Mouse (Mus musculus) MEL (cell line): ENCODE results near the gene Iqck. TPM values are rescaled to one million over a fixed set of nuclear protein-coding genes. Genes with fewer than 3 reads are reported as not detected.

ENCODE experiments used
- DNase-seq: peaks from one replicate; pipeline ENCODE4 v3.0.0; 2011; ENCODE audit warnings: low read depth, low spot score
- H3K27ac ChIP-seq: 2 replicates; pipeline ENCODE4 v1.5.1; 2012; ENCODE audit warnings: low read depth, mild to moderate bottlenecking, control low read depth, low read length, moderate library complexity; ENCODE audit not compliant: control insufficient read depth
- H3K27me3 ChIP-seq, 2 experiments: fragments of 150-350 bp in 1 of 2; sonication (generic) in 1 of 2; 2 replicates each; pipeline ENCODE4 v1.6.1; 2012; ENCODE audit warnings: low read length in 2 of 2, mild to moderate bottlenecking in 2 of 2, improper control_type of control experiment in 1 of 2, moderate library complexity in 1 of 2; ENCODE audit not compliant: insufficient read depth in 2 of 2, control insufficient read depth in 1 of 2
- H3K36me3 ChIP-seq, 2 experiments: 2 replicates each; pipeline ENCODE4 v1.6.1; 2012 to 2014; ENCODE audit warnings: low read length in 2 of 2, improper control_type of control experiment in 1 of 2, inconsistent platforms in 1 of 2, mild to moderate bottlenecking in 1 of 2; ENCODE audit not compliant: insufficient read depth in 2 of 2, control insufficient read depth in 1 of 2
- H3K4me1 ChIP-seq, 2 experiments: fragments of 150-350 bp in 1 of 2; sonication (generic) in 1 of 2; 2 replicates each; pipeline ENCODE4 v1.6.1; 2012; ENCODE audit warnings: low read length in 2 of 2, improper control_type of control experiment in 1 of 2, mild to moderate bottlenecking in 1 of 2; ENCODE audit not compliant: insufficient read depth in 2 of 2, control insufficient read depth in 1 of 2
- H3K4me3 ChIP-seq, 2 experiments: fragments of 150-350 bp in 1 of 2; sonication (generic) in 1 of 2; 2 replicates each; pipeline ENCODE4 v1.5.1; 2012; ENCODE audit warnings: low read depth in 2 of 2, low read length in 2 of 2, mild to moderate bottlenecking in 2 of 2, moderate library complexity in 2 of 2, control low read depth in 1 of 2, improper control_type of control experiment in 1 of 2; ENCODE audit not compliant: control insufficient read depth in 1 of 2, insufficient read depth in 1 of 2
- H3K79me2 ChIP-seq: 2 replicates; pipeline ENCODE4 v1.6.1; 2012; ENCODE audit warnings: mild to moderate bottlenecking, low read length, moderate library complexity; ENCODE audit not compliant: control insufficient read depth, poor library complexity, insufficient read depth
- H3K9ac ChIP-seq: 2 replicates; pipeline ENCODE4 v1.6.1; 2012; ENCODE audit warnings: low read depth, mild to moderate bottlenecking, control low read depth, low read length, moderate library complexity; ENCODE audit not compliant: control insufficient read depth, poor library complexity, severe bottlenecking
- H3K9me3 ChIP-seq: fragments of 150-350 bp; sonication (generic); replicated peaks from 2 replicates; pipeline ENCODE4 v1.6.1; 2012; ENCODE audit warnings: mild to moderate bottlenecking, low read length, improper control_type of control experiment, moderate library complexity; ENCODE audit not compliant: insufficient read depth
- BHLHE40 ChIP-seq: IDR thresholded peaks from 2 replicates; pipeline ENCODE4 v1.6.1; 2012; ENCODE audit warnings: low read depth, mild to moderate bottlenecking, inconsistent platforms, low read length, improper control_type of control experiment, borderline replicate concordance
- CHD1 ChIP-seq: IDR thresholded peaks from 2 replicates; pipeline ENCODE4 v1.6.1; 2012; ENCODE audit warnings: low read depth, mild to moderate bottlenecking, inconsistent platforms, low read length, improper control_type of control experiment
- CTCF ChIP-seq, 3 experiments: IDR thresholded peaks in 2 of 3; conservative IDR thresholded peaks in 1 of 3; 2 replicates each; pipeline ENCODE4 v1.5.1; 2011 to 2012; ENCODE audit warnings: low read length in 3 of 3, low read depth in 2 of 3, mild to moderate bottlenecking in 2 of 3, improper control_type of control experiment in 1 of 3, inconsistent platforms in 1 of 3, mixed read lengths in 1 of 3, moderate library complexity in 1 of 3; ENCODE audit not compliant: control insufficient read depth in 1 of 3, insufficient read depth in 1 of 3, poor library complexity in 1 of 3, severe bottlenecking in 1 of 3
- ELF1 ChIP-seq: IDR thresholded peaks from 2 replicates; pipeline ENCODE4 v1.6.1; 2014; ENCODE audit warnings: low read depth, mild to moderate bottlenecking, inconsistent platforms, low read length, improper control_type of control experiment, moderate library complexity
- ETS1 ChIP-seq: IDR thresholded peaks from 2 replicates; pipeline ENCODE4 v1.6.1; 2012; ENCODE audit warnings: low read depth, mild to moderate bottlenecking, inconsistent platforms, low read length, improper control_type of control experiment, moderate library complexity
- GABPA ChIP-seq: IDR thresholded peaks from 2 replicates; pipeline ENCODE4 v1.6.1; 2012; ENCODE audit warnings: low read depth, mild to moderate bottlenecking, inconsistent platforms, low read length, improper control_type of control experiment, moderate library complexity
- GATA1 ChIP-seq: IDR thresholded peaks from 2 replicates; pipeline ENCODE4 v1.6.1; 2011; ENCODE audit warnings: low read depth, low read length, improper control_type of control experiment
- HCFC1 ChIP-seq: IDR thresholded peaks from 2 replicates; pipeline ENCODE4 v1.6.1; 2012; ENCODE audit warnings: low read depth, mild to moderate bottlenecking, inconsistent platforms, low read length, improper control_type of control experiment, moderate library complexity
- JUND ChIP-seq: IDR thresholded peaks from 2 replicates; pipeline ENCODE4 v1.6.1; 2011; ENCODE audit warnings: low read depth, mild to moderate bottlenecking, improper control_type of control experiment, low read length
- MEF2A ChIP-seq: IDR thresholded peaks from 2 replicates; pipeline ENCODE4 v1.6.1; 2014; ENCODE audit warnings: low read depth, mild to moderate bottlenecking, inconsistent platforms, low read length, improper control_type of control experiment; ENCODE audit not compliant: poor library complexity, insufficient replicate concordance, severe bottlenecking; ENCODE audit errors: extremely low read depth
- MXI1 ChIP-seq: IDR thresholded peaks from 2 replicates; pipeline ENCODE4 v1.6.1; 2011; ENCODE audit warnings: mild to moderate bottlenecking, low read depth, low read length, improper control_type of control experiment
- MYB ChIP-seq: IDR thresholded peaks from 2 replicates; pipeline ENCODE4 v1.6.1; 2011; ENCODE audit warnings: mild to moderate bottlenecking, low read depth, low read length, improper control_type of control experiment
- NELFE ChIP-seq: IDR thresholded peaks from 2 replicates; pipeline ENCODE4 v1.6.1; 2011; ENCODE audit warnings: low read depth, low read length, improper control_type of control experiment
- POLR2A ChIP-seq, 2 experiments: IDR thresholded peaks; 2 replicates each; pipeline ENCODE4 v1.6.1; 2011 to 2012; ENCODE audit warnings: low read length in 2 of 2, mild to moderate bottlenecking in 2 of 2, control low read depth in 1 of 2, improper control_type of control experiment in 1 of 2, low read depth in 1 of 2, moderate library complexity in 1 of 2; ENCODE audit not compliant: control insufficient read depth in 1 of 2, insufficient read depth in 1 of 2, poor library complexity in 1 of 2
- POLR2AphosphoS5 ChIP-seq: IDR thresholded peaks from 2 replicates; pipeline ENCODE4 v1.6.1; 2012; ENCODE audit warnings: low read depth, borderline replicate concordance, mild to moderate bottlenecking, inconsistent platforms, low read length, moderate library complexity, mixed read lengths
- RAD21 ChIP-seq: IDR thresholded peaks from 2 replicates; pipeline ENCODE4 v1.6.1; 2011; ENCODE audit warnings: mild to moderate bottlenecking, low read depth, low read length, improper control_type of control experiment
- RCOR1 ChIP-seq: IDR thresholded peaks from 2 replicates; pipeline ENCODE4 v1.6.1; 2012; ENCODE audit warnings: low read depth, mild to moderate bottlenecking, inconsistent platforms, low read length, improper control_type of control experiment
- SIN3A ChIP-seq: IDR thresholded peaks from 2 replicates; pipeline ENCODE4 v1.6.1; 2012; ENCODE audit warnings: low read length, improper control_type of control experiment, inconsistent platforms
- SMC3 ChIP-seq: IDR thresholded peaks from 2 replicates; pipeline ENCODE4 v1.6.1; 2011; ENCODE audit warnings: low read depth, low read length, improper control_type of control experiment
- TAL1 ChIP-seq: IDR thresholded peaks from 2 replicates; pipeline ENCODE4 v1.6.1; 2012; ENCODE audit warnings: mild to moderate bottlenecking, inconsistent platforms, low read length, moderate library complexity, mixed read lengths
- TBP ChIP-seq: IDR thresholded peaks from 2 replicates; pipeline ENCODE4 v1.8.0; 2011; ENCODE audit warnings: low read depth, low read length, improper control_type of control experiment
- TCF12 ChIP-seq: IDR thresholded peaks from 2 replicates; pipeline ENCODE4 v1.6.1; 2014; ENCODE audit warnings: low read depth, mild to moderate bottlenecking, inconsistent platforms, low read length, improper control_type of control experiment, moderate library complexity
- USF2 ChIP-seq, 2 experiments: IDR thresholded peaks; 2 replicates each; pipeline ENCODE4 v1.6.1; 2011 to 2012; ENCODE audit warnings: improper control_type of control experiment in 2 of 2, low read length in 2 of 2, borderline replicate concordance in 1 of 2, inconsistent platforms in 1 of 2, low read depth in 1 of 2, mild to moderate bottlenecking in 1 of 2; ENCODE audit not compliant: insufficient read depth in 1 of 2
- ZC3H11A ChIP-seq: IDR thresholded peaks from 2 replicates; pipeline ENCODE4 v1.6.1; 2012; ENCODE audit warnings: low read depth, mild to moderate bottlenecking, inconsistent platforms, low read length, improper control_type of control experiment
- ZKSCAN1 ChIP-seq: IDR thresholded peaks from 2 replicates; pipeline ENCODE4 v1.6.1; 2012; ENCODE audit warnings: low read depth, mild to moderate bottlenecking, inconsistent platforms, low read length, improper control_type of control experiment, moderate library complexity
- ZNF384 ChIP-seq: IDR thresholded peaks from 2 replicates; pipeline ENCODE4 v1.6.1; 2012; ENCODE audit warnings: low read depth, mild to moderate bottlenecking, inconsistent platforms, low read length, improper control_type of control experiment
- polyA plus RNA-seq, 2 experiments: library from polyadenylated mRNA; stranded (reverse) in 1 of 2; unstranded in 1 of 2; fragments of >175 nt in 1 of 2; fragments of >200 nt in 1 of 2; gene quantifications; 2 replicates each; pipeline versions ENCODE4 v1.2.1 to v1.2.4; 2012; ENCODE audit warnings: low replicate concordance in 2 of 2, low read depth in 1 of 2; ENCODE audit not compliant: insufficient read length in 2 of 2, insufficient read depth in 1 of 2, missing spikeins in 1 of 2
- total RNA-seq: library from RNA; depleted of rRNA; stranded (reverse); fragments of 300-350 nt; gene quantifications from 2 replicates; pipeline ENCODE4 v1.2.3, GENCODE M21; 2012

Iqck gene
- total and polyA plus RNA-seq, 3 experiments, result 0.39 to 0.40 TPM; not detected in 1

GRCm38 (mm10) chr7:118996137-118996837, 140.7 kb downstream of the Iqck start:
- H3K79me2 ChIP-seq, result no peaks in the 10 kb centered on the region
- no peak overlapping the region for H3K27ac ChIP-seq
- H3K27me3 ChIP-seq, result no peaks in the 10 kb centered on the region; a peak in 1 of 4 replicates
- no peaks in the 10 kb centered on the region for H3K4me1 ChIP-seq
- DNase-seq, result peak; percentile 78
- no peak overlapping the region for H3K4me3 ChIP-seq
- no peaks in the 10 kb centered on the region for H3K36me3 ChIP-seq
- no peaks in the 10 kb centered on the region for H3K9me3 ChIP-seq
- H3K9ac ChIP-seq, result no peak overlapping the region
- TF ChIP-seq MYB, result no peak
- TF ChIP-seq CTCF (IDR thresholded peaks at IDR 0.05 in 2 of 3, conservative IDR thresholded peaks at IDR 0.05 in 1 of 3; ENCODE audit: control insufficient read depth in 1 of 3, insufficient read depth in 1 of 3, low read depth in 2 of 3, low read length in 3 of 3, poor library complexity in 1 of 3, severe bottlenecking in 1 of 3), result peak; percentile 90 to 100 (median 96)
- peak; percentile 49; the same call in 1 of the 2 replicates for TF ChIP-seq SIN3A
- TF ChIP-seq ELF1, result 0 out of 2 replicates have a peak, but pooled peaks have one; percentile 11
- TF ChIP-seq POLR2AphosphoS5, result no peak
- no peak for TF ChIP-seq CHD1
- no peak for TF ChIP-seq MEF2A
- no peak for TF ChIP-seq GABPA
- no peak for TF ChIP-seq TAL1
- no peak for TF ChIP-seq POLR2A (IDR thresholded peaks at IDR 0.05; ENCODE audit: control insufficient read depth in 1 of 2, insufficient read depth in 1 of 2, low read depth in 1 of 2, low read length in 2 of 2, poor library complexity in 1 of 2)
- peak; percentile 94 for TF ChIP-seq RAD21
- TF ChIP-seq USF2 (IDR thresholded peaks at IDR 0.05; ENCODE audit: borderline replicate concordance in 1 of 2, insufficient read depth in 1 of 2, low read depth in 1 of 2, low read length in 2 of 2), result no peak
- TF ChIP-seq TCF12, result no peak
- TF ChIP-seq GATA1, result no peak
- no peak for TF ChIP-seq ETS1
- no peak for TF ChIP-seq BHLHE40
- peak; percentile 98 for TF ChIP-seq SMC3
- TF ChIP-seq JUND, result no peak
- TF ChIP-seq ZNF384, result peak; percentile 80
- no peak for TF ChIP-seq RCOR1
- TF ChIP-seq ZKSCAN1, result no peak
- TF ChIP-seq MXI1, result no peak
- TF ChIP-seq TBP, result no peak
- TF ChIP-seq ZC3H11A, result peak; percentile 97
- no peak for TF ChIP-seq HCFC1
- no peak for TF ChIP-seq NELFE
